Mouse (Mus musculus) liver, postnatal 0 days (tissue): ENCODE results near the gene Zfhx2.

Experiments used
- CTCF ChIP-seq: sonication (generic); IDR thresholded peaks from 2 replicates; pipeline ENCODE4 v1.5.1; 2016; ENCODE audit warnings: antibody characterized with exemption, low read depth
- EP300 ChIP-seq: IDR thresholded peaks from 2 replicates; pipeline ENCODE4 v1.6.1; 2016; ENCODE audit warnings: antibody characterized with exemption, low read depth, mild to moderate bottlenecking

GRCm38 (mm10) chr14:55104365-55104764 is 12.2 kb upstream of the Zfhx2 start:
- no peak for TF ChIP-seq CTCF
- TF ChIP-seq EP300 = no peak
